Mouse (Mus musculus) forebrain, embryonic 13.5 days (tissue): ENCODE measurements around the gene 4933402D24Rik. TPM values are rescaled to one million over a fixed set of nuclear protein-coding genes. Genes with fewer than 3 reads are reported as not detected.
A peak's percentile ranks its signal among the peaks of the same experiment; 100 is the strongest.

Experiments used
- ATAC-seq: fragments of 200-750 bp; cut with Nextera tagmentation; 2 replicates; pipeline ENCODE4 v1.8.0; 2017
- H3K27ac ChIP-seq: fragments of 300-500 bp; sonication (generic); 2 replicates; pipeline ENCODE4 v1.5.1; 2015; ENCODE audit warnings: inconsistent platforms, mild to moderate bottlenecking, moderate library complexity
- H3K27me3 ChIP-seq: fragments of 300-500 bp; sonication (generic); 2 replicates; pipeline ENCODE4 v1.6.1; 2015; ENCODE audit warnings: mild to moderate bottlenecking, inconsistent platforms
- H3K36me3 ChIP-seq: fragments of 300-500 bp; sonication (generic); 2 replicates; pipeline ENCODE4 v1.6.1; 2015; ENCODE audit warnings: mild to moderate bottlenecking, inconsistent platforms; ENCODE audit not compliant: poor library complexity, severe bottlenecking
- H3K4me1 ChIP-seq: fragments of 300-500 bp; sonication (generic); 2 replicates; pipeline ENCODE4 v1.6.1; 2015; ENCODE audit warnings: inconsistent platforms
- H3K4me2 ChIP-seq: fragments of 300-500 bp; sonication (generic); 2 replicates; pipeline ENCODE4 v1.6.1; 2015; ENCODE audit warnings: inconsistent platforms, mild to moderate bottlenecking, moderate library complexity
- H3K4me3 ChIP-seq: fragments of 300-500 bp; sonication (generic); 2 replicates; pipeline ENCODE4 v1.5.1; 2015; ENCODE audit warnings: mild to moderate bottlenecking, inconsistent platforms
- H3K9ac ChIP-seq: fragments of 300-500 bp; sonication (generic); 2 replicates; pipeline ENCODE4 v1.6.1; 2015; ENCODE audit warnings: mild to moderate bottlenecking, inconsistent platforms
- H3K9me3 ChIP-seq: fragments of 300-500 bp; sonication (generic); replicated peaks from 2 replicates; pipeline ENCODE4 v1.6.1; 2016; ENCODE audit warnings: inconsistent platforms
- WGBS: fragments of 180-500 bp; shearing (Covaris S2); methylation state at CpG from one replicate; pipeline ENCODE4 v1.1.7; 2015; 5-methylcytosine and 5-hydroxymethylcytosine counted together
- polyA plus RNA-seq: library from polyadenylated mRNA; unstranded; fragments of >200 nt; fragmentation: Nextera tagmentation; extraction: Ambion mirVana; gene quantifications from 2 replicates; pipeline ENCODE4 v1.2.1, GENCODE M21; 2015

The 4933402D24Rik gene
- polyA plus RNA-seq, result 0.23 and 0.27 TPM in 2 replicates

DNA sequence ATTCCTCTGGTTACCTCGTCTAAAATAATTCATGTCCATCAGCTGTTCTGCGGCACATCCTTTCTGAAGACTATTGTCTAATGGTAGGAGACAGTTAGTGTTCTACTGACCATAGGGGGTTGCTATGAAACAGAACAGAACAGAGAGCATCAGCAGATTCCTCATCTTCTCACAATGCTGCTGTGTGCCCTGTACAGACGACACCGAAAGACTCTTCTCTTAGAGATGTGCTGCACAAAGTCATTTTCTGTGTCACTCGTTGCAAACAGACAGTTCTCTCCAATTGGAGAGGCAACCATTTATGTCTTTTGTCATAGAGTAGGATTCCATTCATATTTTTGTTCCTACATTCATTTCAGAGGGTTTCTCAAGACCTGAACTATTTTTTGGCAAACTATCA is at the start of gene 4933402D24Rik:
4933402D24Rik (minus strand) TSS at position 101 of the 400 bp plus-strand sequence.
- Histone ChIP-seq H3K4me3 (no peak within 1 kb of the TSS), H3K27me3 (no peaks in the 10 kb centered on the region), H3K9ac (no peak within 1 kb of the TSS), H3K27ac (no peak within 1 kb of the TSS), H3K36me3 (no peaks in the 10 kb centered on the region), H3K4me1 (peaks cover 25% of the 10 kb centered on the region), H3K9me3 (no peaks in the 10 kb centered on the region), H3K4me2 (no peak within 1 kb of the TSS)
- no peak for ATAC-seq
- 79% methylated on average over 5 of the region's 5 CpGs for WGBS

DNA sequence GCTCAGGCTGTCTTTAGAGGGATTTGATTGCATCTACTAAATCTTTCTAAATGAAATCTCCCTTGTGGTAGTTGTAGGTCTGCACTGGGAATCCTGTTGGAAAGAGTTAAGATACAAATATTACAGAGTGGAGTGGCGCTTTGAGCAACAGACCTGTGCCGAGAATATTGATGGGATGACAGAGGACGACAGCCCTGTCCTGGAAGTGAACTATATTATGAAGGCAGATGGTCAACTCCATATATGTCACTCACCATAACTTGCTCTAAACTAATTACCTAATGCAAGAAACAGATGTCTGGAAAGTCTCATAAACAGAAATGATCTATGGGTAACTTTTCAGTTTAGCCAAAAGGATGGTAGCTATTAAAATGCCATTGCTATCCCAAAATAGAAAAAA is 39.5 kb upstream of the 4933402D24Rik start:
- no peak for ATAC-seq
- 82% methylated on average over 3 of the region's 3 CpGs for WGBS
- no peaks in the 10 kb centered on the region for H3K27me3 ChIP-seq
- H3K4me1 ChIP-seq, result no peaks in the 10 kb centered on the region
- H3K27ac ChIP-seq, result no peak overlapping the region
- no peak overlapping the region for H3K4me3 ChIP-seq
- H3K9me3 ChIP-seq, result no peaks in the 10 kb centered on the region
- H3K9ac ChIP-seq, result no peak overlapping the region
- no peaks in the 10 kb centered on the region for H3K36me3 ChIP-seq
- H3K4me2 ChIP-seq, result no peak overlapping the region

DNA sequence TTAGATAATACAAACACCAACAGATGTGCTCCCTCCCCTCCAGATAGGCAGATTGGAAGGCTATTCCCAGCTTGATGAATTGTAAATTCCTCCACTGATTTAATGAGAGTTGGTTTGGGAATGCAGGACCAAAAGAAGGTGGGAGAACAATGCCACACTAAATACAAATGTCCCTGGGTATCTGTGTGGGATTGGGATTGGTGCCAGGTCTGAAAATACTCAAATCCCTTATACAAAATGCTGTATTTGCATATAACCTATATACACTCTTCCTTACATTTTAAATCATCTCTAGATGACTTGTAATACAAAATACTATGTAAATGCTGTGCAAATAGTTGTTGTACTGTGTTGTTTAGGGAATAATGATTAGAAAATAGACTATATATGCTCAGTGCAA is 36.0 kb upstream of the 4933402D24Rik start:
- Histone ChIP-seq H3K9me3 (no peaks in the 10 kb centered on the region), H3K27me3 (no peaks in the 10 kb centered on the region), H3K27ac (no peak overlapping the region), H3K9ac (no peak overlapping the region), H3K36me3 (no peaks in the 10 kb centered on the region), H3K4me3 (no peak overlapping the region), H3K4me1 (no peaks in the 10 kb centered on the region), H3K4me2 (no peak overlapping the region)
- ATAC-seq, result no peak

DNA sequence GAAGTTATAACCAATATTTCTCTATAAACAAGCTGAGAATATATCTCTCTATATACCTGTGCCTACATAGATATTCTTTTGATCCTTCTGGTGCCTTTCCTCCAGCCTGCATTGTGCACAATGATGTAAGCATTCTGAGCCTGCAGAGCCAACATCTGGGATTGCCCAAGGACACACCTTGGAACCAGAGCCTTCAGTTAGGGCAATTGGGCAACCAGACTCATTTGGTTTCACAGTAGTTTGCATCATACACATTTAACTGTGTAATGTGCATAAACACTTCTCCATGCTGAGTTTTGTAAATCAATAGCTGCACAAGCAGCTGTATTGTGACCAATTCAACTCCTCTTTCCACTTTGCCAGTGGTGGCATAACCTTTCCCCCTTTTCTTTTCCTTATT is 25.3 kb upstream of the 4933402D24Rik start:
- ATAC-seq, result no peak
- Histone ChIP-seq H3K27me3 (no peaks in the 10 kb centered on the region), H3K36me3 (no peaks in the 10 kb centered on the region), H3K9ac (no peak overlapping the region), H3K9me3 (no peaks in the 10 kb centered on the region), H3K4me2 (no peak overlapping the region), H3K4me3 (no peak overlapping the region), H3K27ac (no peak overlapping the region), H3K4me1 (no peaks in the 10 kb centered on the region)

DNA sequence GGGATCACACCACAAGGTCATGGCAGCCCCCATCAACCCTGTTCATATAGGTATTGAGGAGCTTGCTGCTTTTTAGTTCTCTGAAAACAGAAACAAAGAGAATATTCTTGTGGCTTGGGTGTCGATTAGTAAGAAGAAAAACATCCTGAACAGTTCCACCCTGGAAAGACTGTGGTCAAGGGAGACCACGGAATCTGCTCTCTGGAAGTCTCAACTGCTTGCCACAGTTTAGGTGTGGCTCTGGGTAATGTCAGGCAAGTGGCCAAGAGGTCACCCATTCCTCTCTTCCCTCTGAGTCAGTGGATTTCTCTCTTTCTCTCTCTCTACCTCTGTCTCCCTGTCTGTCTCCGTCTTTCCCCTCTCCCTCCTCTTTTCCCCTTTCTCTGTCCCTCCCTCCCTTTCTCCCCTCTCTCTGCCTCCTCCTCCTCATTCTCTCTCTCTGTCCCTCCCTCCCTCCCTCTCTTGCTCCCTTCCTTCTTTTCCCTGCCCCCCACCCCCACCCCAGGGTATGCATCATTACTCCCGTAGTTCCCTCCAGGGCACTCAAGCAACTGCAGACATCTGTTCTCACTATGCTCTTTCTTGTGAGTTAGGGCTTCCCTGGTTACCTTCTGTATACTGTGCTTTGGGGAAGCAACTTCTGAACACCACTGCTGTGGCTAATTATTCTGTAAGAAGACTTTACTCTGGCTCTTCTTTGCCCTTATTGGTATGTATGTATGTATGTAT is 8.0 kb upstream of the 4933402D24Rik start:
- Histone ChIP-seq H3K4me1 (no peaks in the 10 kb centered on the region), H3K36me3 (no peaks in the 10 kb centered on the region), H3K4me2 (no peak overlapping the region), H3K9me3 (no peaks in the 10 kb centered on the region), H3K9ac (no peak overlapping the region), H3K4me3 (no peak overlapping the region), H3K27ac (no peak overlapping the region), H3K27me3 (no peaks in the 10 kb centered on the region)
- no peak for ATAC-seq
- 65% methylated on average over 4 of the region's 4 CpGs for WGBS

DNA sequence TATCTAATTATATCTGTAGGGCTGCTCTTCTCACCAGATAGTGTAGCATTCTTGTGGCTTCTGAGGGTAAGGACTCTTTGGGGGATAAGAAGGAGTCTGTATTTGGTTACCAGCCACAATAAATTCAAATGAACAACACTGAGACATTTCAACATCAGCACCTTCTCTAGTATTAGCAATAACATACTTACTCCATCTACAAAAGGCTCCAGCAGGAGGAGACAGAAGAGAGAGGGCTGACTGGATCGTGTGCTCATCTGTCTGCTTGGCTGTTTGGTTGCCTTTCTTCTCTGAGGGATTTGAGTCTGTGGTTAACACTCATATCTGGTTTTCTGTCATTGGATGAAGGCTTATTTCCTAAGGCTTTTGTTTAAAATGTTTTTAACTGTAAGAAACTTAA is 7.3 kb upstream of the 4933402D24Rik start:
- H3K4me2 ChIP-seq, result no peak overlapping the region
- no peaks in the 10 kb centered on the region for H3K36me3 ChIP-seq
- no peaks in the 10 kb centered on the region for H3K4me1 ChIP-seq
- no peaks in the 10 kb centered on the region for H3K27me3 ChIP-seq
- H3K27ac ChIP-seq, result no peak overlapping the region
- no peak for ATAC-seq
- no peak overlapping the region for H3K4me3 ChIP-seq
- H3K9ac ChIP-seq, result no peak overlapping the region
- WGBS, result 65% methylated on average over 1 of the region's 1 CpGs
- H3K9me3 ChIP-seq, result no peaks in the 10 kb centered on the region

DNA sequence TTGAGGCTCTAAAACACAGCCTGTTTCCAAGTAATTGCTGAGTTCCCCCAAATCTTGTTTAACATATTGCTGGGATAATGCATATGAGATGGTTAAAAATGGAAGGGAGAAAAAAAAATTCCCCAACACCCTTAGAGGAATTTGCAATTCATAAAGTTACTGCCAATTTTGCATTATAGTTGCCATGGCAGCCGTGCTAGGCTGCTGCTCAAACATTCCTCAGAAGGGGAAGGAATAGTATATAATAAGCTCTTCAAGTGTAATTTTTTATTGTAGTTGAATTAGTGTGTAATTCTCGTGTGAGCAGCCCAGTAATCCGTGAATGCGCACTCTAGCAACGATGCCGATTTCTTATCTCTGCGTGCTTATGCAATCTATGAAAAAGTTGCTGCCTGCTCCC is 1.2 kb upstream of the 4933402D24Rik start:
- Histone ChIP-seq H3K9ac (no peak overlapping the region), H3K9me3 (no peaks in the 10 kb centered on the region), H3K36me3 (no peaks in the 10 kb centered on the region), H3K4me2 (no peak overlapping the region), H3K27me3 (no peaks in the 10 kb centered on the region), H3K27ac (no peak overlapping the region), H3K4me3 (no peak overlapping the region), H3K4me1 (peaks cover 20% of the 10 kb centered on the region)
- 51% methylated on average over 7 of the region's 7 CpGs for WGBS
- peak; percentile 87 for ATAC-seq

DNA sequence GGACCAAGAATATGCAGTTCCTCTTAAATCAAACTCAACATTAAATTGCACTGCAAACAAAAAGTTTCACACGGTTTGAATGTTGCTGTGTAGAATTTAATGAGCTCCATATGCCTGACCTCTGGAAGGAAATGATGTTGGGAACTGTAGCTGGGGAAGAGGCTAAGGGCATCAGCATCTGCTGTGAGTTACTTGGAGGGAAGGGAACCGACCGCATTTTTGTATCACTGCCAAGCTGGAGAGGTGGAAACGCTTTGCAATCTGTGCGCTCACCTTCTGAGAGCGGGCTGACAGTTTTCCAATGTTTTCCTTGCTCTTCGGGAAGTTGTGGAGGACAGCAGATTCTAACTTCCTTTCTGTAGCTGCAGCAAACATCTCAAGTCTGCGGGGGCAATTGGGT is 955 bp downstream of the 4933402D24Rik start:
- H3K4me1 ChIP-seq, result peaks cover 35% of the 10 kb centered on the region
- no peak overlapping the region for H3K9ac ChIP-seq
- H3K36me3 ChIP-seq, result no peaks in the 10 kb centered on the region
- H3K9me3 ChIP-seq, result no peaks in the 10 kb centered on the region
- no peak overlapping the region for H3K27ac ChIP-seq
- no peak overlapping the region for H3K4me3 ChIP-seq
- WGBS, result 79% methylated on average over 8 of the region's 8 CpGs
- ATAC-seq, result no peak
- no peaks in the 10 kb centered on the region for H3K27me3 ChIP-seq
- H3K4me2 ChIP-seq, result no peak overlapping the region

DNA sequence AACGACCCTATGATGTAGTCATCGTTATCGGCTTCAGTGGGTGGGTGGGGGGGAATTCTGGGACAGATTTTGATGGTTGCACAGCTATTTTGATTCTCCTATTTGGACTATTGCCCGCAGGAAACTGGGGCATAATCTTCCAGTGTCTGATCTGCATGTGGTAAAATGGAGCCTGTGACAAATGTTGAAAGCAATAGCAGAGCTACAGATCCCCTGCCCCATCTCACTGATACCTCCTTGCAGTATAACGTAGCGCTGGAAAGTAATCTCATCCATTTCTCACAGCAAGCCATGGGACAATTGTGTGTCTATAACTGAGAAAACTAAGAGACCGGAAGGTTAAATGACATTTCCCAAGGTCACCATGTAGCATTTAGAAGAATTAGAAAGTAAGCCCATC is 4.7 kb downstream of the 4933402D24Rik start:
- H3K27me3 ChIP-seq, result no peaks in the 10 kb centered on the region
- no peaks in the 10 kb centered on the region for H3K9me3 ChIP-seq
- no peak overlapping the region for H3K9ac ChIP-seq
- H3K4me1 ChIP-seq, result peaks cover 21% of the 10 kb centered on the region
- no peaks in the 10 kb centered on the region for H3K36me3 ChIP-seq
- WGBS, result 43% methylated on average over 7 of the region's 7 CpGs
- 0 out of 2 replicates have a peak overlapping the region, but pooled peaks have one; percentile 2 for H3K4me2 ChIP-seq
- ATAC-seq, result peak; percentile 54
- no peak overlapping the region for H3K4me3 ChIP-seq
- peak overlapping the region; percentile 65 for H3K27ac ChIP-seq

DNA sequence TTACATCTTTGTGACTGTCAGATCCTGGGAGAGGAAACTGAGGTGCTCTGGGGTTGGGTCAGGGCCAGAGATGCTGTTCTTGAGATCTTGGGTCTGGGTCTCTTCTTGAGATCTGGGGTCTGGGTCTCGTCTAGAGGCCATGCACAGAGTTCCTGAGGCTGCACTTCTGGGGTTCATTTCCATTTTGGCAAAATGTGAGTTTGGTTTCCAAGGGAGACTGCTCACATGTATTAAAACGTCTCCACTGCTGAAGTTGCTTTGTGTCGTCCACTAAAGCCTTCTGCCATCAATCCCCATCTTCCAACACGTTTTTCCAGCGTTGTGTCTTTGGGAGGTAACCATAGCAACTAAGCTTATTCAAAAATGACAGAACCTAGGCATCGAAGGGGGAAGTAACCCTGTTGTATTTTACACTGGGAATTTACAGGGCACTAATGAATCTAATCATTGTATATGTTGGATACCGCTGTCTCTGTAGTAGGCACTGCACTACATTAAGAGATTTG is 5.1 kb downstream of the 4933402D24Rik start:
- ATAC-seq, result peak; percentile 66
- WGBS, result 3% methylated on average over 7 of the region's 7 CpGs
- Histone ChIP-seq H3K4me2 (peak overlapping the region; percentile 2; the same call in 1 of the 2 replicates), H3K4me3 (no peak overlapping the region), H3K27ac (peak overlapping the region; percentile 65), H3K4me1 (peaks cover 21% of the 10 kb centered on the region), H3K9me3 (no peaks in the 10 kb centered on the region), H3K36me3 (no peaks in the 10 kb centered on the region), H3K9ac (peak overlapping the region; percentile 12; the same call in 1 of the 2 replicates), H3K27me3 (no peaks in the 10 kb centered on the region)

DNA sequence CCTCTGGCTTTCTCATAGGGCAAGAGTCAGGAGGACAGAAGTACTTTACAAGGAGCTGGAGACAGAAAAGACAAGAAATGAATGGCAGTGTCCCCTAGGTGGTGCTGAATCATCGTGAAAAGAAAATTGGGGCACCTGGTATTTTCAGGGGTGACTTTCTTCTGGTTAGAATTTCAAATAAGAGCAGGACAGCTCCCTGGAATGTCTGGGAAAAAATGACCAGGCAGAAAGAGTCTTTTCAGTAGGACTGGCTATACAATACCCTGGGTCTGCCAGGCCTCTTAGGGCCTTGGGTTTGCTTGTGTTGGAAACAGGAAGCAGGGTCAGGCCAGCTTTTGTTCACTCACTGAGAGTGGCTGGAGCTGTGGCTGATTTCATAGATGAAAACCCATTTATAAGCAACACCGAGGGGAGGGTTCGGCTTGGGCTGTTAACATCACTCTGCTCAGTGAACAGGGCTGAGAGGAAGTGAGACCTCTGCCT is 5.8 kb downstream of the 4933402D24Rik start:
- Histone ChIP-seq H3K4me2 (no peak overlapping the region), H3K9ac (0 out of 2 replicates have a peak overlapping the region, but pooled peaks have one; percentile 12), H3K36me3 (no peaks in the 10 kb centered on the region), H3K4me1 (peaks cover 21% of the 10 kb centered on the region), H3K9me3 (no peaks in the 10 kb centered on the region), H3K27ac (peak overlapping the region; percentile 65), H3K27me3 (no peaks in the 10 kb centered on the region), H3K4me3 (no peak overlapping the region)
- peak; percentile 90 for ATAC-seq
- 2% methylated on average over 3 of the region's 3 CpGs for WGBS

DNA sequence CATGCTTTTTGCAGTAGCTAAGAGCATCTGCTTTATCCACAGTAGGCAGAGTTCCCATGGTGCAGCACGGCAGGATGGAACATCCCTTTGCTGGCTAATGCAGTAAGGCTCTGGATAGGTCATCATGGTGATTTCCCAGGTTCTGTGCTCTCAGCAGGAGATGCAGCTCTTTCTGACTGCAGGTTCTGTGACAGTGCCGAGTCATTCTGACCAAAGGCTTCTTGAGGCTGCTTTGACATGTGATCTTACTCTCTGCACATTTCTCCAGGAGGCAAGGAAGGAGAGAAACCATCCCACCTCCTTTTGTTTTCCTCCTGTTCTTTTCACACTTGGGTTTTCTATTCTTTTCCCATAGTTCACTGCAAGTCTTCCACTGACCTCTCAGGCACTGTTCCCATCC is 13.1 kb downstream of the 4933402D24Rik start:
- H3K27me3 ChIP-seq, result no peaks in the 10 kb centered on the region
- H3K4me2 ChIP-seq, result no peak overlapping the region
- H3K36me3 ChIP-seq, result peaks cover 18% of the 10 kb centered on the region
- H3K4me1 ChIP-seq, result no peaks in the 10 kb centered on the region
- no peak overlapping the region for H3K27ac ChIP-seq
- WGBS, result 66% methylated on average over 2 of the region's 2 CpGs
- no peak for ATAC-seq
- no peak overlapping the region for H3K9ac ChIP-seq
- H3K9me3 ChIP-seq, result no peaks in the 10 kb centered on the region
- no peak overlapping the region for H3K4me3 ChIP-seq
